Mouse (Mus musculus) testis, adult 2 months (tissue): ENCODE results near the gene Yeats2.

Experiments used
- CTCF ChIP-seq: fragments of 200-500 bp; IDR thresholded peaks from 2 replicates; pipeline ENCODE4 v1.5.1; 2012; ENCODE audit warnings: low read depth, mild to moderate bottlenecking, inconsistent platforms, low read length, moderate library complexity; ENCODE audit not compliant: control insufficient read depth, insufficient read depth, insufficient replicate concordance
- POLR2A ChIP-seq: fragments of 200-500 bp; IDR thresholded peaks from 2 replicates; pipeline ENCODE4 v1.6.1; 2012; ENCODE audit warnings: low read depth, mild to moderate bottlenecking, inconsistent platforms, low read length, moderate library complexity; ENCODE audit not compliant: control insufficient read depth

DNA sequence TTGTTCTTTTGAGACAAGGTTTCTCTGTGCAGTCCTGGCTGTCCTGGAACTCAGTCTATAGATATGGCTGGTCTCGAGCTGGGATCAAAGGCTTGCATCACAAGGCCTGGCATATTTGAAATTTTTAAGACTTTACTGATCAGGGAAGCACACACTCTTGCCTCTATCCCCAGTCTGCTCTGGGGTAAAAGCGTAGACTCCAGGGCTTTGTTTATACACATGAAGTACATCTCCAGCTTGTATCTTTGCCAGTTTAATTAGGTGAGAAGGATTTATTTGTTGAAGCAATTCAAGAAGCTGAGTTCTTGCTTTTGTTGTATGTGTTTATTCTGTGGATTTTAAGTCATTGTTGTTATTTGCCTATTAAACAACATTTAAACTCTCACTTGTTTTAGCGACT, 12.9 kb downstream of the Yeats2 start:
- TF ChIP-seq POLR2A (no peak), CTCF (no peak)
